8 mouse cellular contexts compared by ENCODE assay signal in genomic region chr10:75872915-75873542, GRCm38 (mm10). TPM values are rescaled to one million over a fixed set of nuclear protein-coding genes. Genes with fewer than 3 reads are reported as not detected.
DNase-seq lines count a peak whose midpoint lies in the region; ATAC-seq and TF ChIP-seq lines count a peak whose summit lies in the region.

No protein-coding gene starts in this region.

- H3K9ac ChIP-seq in hindbrain, embryonic 11.5 days (ENCODE audit: low read depth, low read length) = peak overlapping the region; percentile 59
- peak overlapping the region; percentile 32; the same call in 1 of the 2 replicates for H3K9ac ChIP-seq in lung, embryonic 14.5 days

- peak overlapping the region; percentile 50 for H3K4me2 ChIP-seq in hindbrain, embryonic 11.5 days (replicated peaks; ENCODE audit: low read depth, low read length)
- peak overlapping the region; percentile 61 for H3K4me2 ChIP-seq in lung, embryonic 14.5 days

- no peaks in the 10 kb centered on the region for H3K9me3 ChIP-seq in hindbrain, embryonic 11.5 days (ENCODE audit: control insufficient read depth, low read length)
- H3K9me3 ChIP-seq in lung, embryonic 14.5 days (ENCODE audit: low read depth, low read length) = no peaks in the 10 kb centered on the region

- TF ChIP-seq POLR2A in olfactory bulb, adult 2 months (IDR thresholded peaks at IDR 0.05; ENCODE audit: insufficient read depth, low read depth, low read length) = no peak; the same call in 1 of the 2 replicates

- WGBS in hindbrain, embryonic 11.5 days = 2% methylated on average over 11 of the region's 11 CpGs
- 2% methylated on average over 11 of the region's 11 CpGs for WGBS in lung, embryonic 14.5 days
- WGBS in olfactory bulb, adult 2 months = 1% methylated on average over 11 of the region's 11 CpGs

- H3K27me3 ChIP-seq in hindbrain, embryonic 11.5 days (ENCODE audit: control insufficient read depth, insufficient read depth, low read length) = no peaks in the 10 kb centered on the region
- no peaks in the 10 kb centered on the region for H3K27me3 ChIP-seq in lung, embryonic 14.5 days (ENCODE audit: insufficient read depth, low read length)

- H3K4me1 ChIP-seq in hindbrain, embryonic 11.5 days (replicated peaks; ENCODE audit: control insufficient read depth, insufficient read depth, low read length) = peaks cover 6% of the 10 kb centered on the region
- no peaks in the 10 kb centered on the region for H3K4me1 ChIP-seq in lung, embryonic 14.5 days (ENCODE audit: insufficient read depth)
- H3K4me1 ChIP-seq in olfactory bulb, adult 2 months (ENCODE audit: control insufficient read depth, insufficient read depth, low read length) = 0 out of 2 replicates have a peak, but pooled peaks cover 2% of the 10 kb centered on the region

- ATAC-seq in hindbrain, embryonic 11.5 days (ENCODE audit: low FRiP score) = peak; percentile 99
- peak; percentile 99 for ATAC-seq in lung, embryonic 14.5 days (ENCODE audit: insufficient read depth)

- TF ChIP-seq CTCF in lung, embryonic 14.5 days (IDR thresholded peaks at IDR 0.05; ENCODE audit: low read depth) = no peak
- TF ChIP-seq CTCF in olfactory bulb, adult 2 months (IDR thresholded peaks at IDR 0.05; ENCODE audit: insufficient read depth, low read depth, low read length) = no peak

- H3K4me3 ChIP-seq in hindbrain, embryonic 11.5 days (ENCODE audit: low read depth, low read length) = peak overlapping the region; percentile 4
- H3K4me3 ChIP-seq in lung, embryonic 14.5 days (ENCODE audit: low read depth, low read length) = peak overlapping the region; percentile 30
- H3K4me3 ChIP-seq in olfactory bulb, adult 2 months (ENCODE audit: insufficient read depth, low read depth, low read length) = peak overlapping the region; percentile 46

- no peaks in the 10 kb centered on the region for H3K36me3 ChIP-seq in hindbrain, embryonic 11.5 days (ENCODE audit: control insufficient read depth, insufficient read depth, low read length)
- no peaks in the 10 kb centered on the region for H3K36me3 ChIP-seq in lung, embryonic 14.5 days (ENCODE audit: insufficient read depth)

- peak; percentile 96 for DNase-seq in ZHBTc4 (ENCODE audit: low read depth, low spot score)
- DNase-seq in cerebellum, postnatal 10 days = peak; percentile 99 to 100
- DNase-seq in frontal cortex, adult 2 months (ENCODE audit: extremely low spot score in 1 of 2, low spot score in 1 of 2) = peak; percentile 69 to 88
- DNase-seq in hindbrain, embryonic 11.5 days (ENCODE audit: low spot score) = peak; percentile 89
- DNase-seq in layer of hippocampus, adult 9-11 months = peak; percentile 94
- DNase-seq in lung, embryonic 14.5 days = peak; percentile 96
- no peak for DNase-seq in T-cell, adult 2 months (ENCODE audit: low spot score)

- peak overlapping the region; percentile 86 for H3K27ac ChIP-seq in hindbrain, embryonic 11.5 days (ENCODE audit: low read depth, low read length)
- H3K27ac ChIP-seq in lung, embryonic 14.5 days (ENCODE audit: low read depth) = 0 out of 2 replicates have a peak overlapping the region, but pooled peaks have one; percentile 63
- peak overlapping the region; percentile 53 for H3K27ac ChIP-seq in olfactory bulb, adult 2 months (ENCODE audit: insufficient read depth, low read depth, low read length)

RNA-seq across cellular contexts. Expression of gene Mif, which starts 13.0 kb away (rescaled TPM):
- 1,072 and 1,398 TPM in 2 replicates for polyA plus RNA-seq in frontal cortex, adult 2 months (2012; rRNA removed)
- 1,947 and 1,962 TPM in 2 replicates for polyA plus RNA-seq in hindbrain, embryonic 11.5 days (2014; fragmentation: Nextera tagmentation; extraction: Ambion mirVana)
- 2,116 and 2,356 TPM in 2 replicates for polyA plus RNA-seq in lung, embryonic 14.5 days (2014; fragmentation: Nextera tagmentation; extraction: Ambion mirVana)
- polyA plus RNA-seq in olfactory bulb, adult 2 months (2012; ENCODE audit: insufficient read depth, insufficient read length, low replicate concordance, missing spikeins) = not detected in 2 replicates

RNA-seq across cellular contexts. Expression of gene Derl3, which starts 20.2 kb away (rescaled TPM):
- polyA plus RNA-seq in frontal cortex, adult 2 months (2012; rRNA removed) = 5.3 and 6.5 TPM in 2 replicates
- polyA plus RNA-seq in hindbrain, embryonic 11.5 days (2014; fragmentation: Nextera tagmentation; extraction: Ambion mirVana) = 2.9 and 3.3 TPM in 2 replicates
- polyA plus RNA-seq in lung, embryonic 14.5 days (2014; fragmentation: Nextera tagmentation; extraction: Ambion mirVana) = 1.9 and 2.0 TPM in 2 replicates
- not detected in 2 replicates for polyA plus RNA-seq in olfactory bulb, adult 2 months (2012; ENCODE audit: insufficient read depth, insufficient read length, low replicate concordance, missing spikeins)

RNA-seq across cellular contexts. Expression of gene Gstt2, which starts 35.8 kb away (rescaled TPM):
- 17.8 and 20.9 TPM in 2 replicates for polyA plus RNA-seq in frontal cortex, adult 2 months (2012; rRNA removed)
- polyA plus RNA-seq in hindbrain, embryonic 11.5 days (2014; fragmentation: Nextera tagmentation; extraction: Ambion mirVana) = 7.8 and 10.0 TPM in 2 replicates
- polyA plus RNA-seq in lung, embryonic 14.5 days (2014; fragmentation: Nextera tagmentation; extraction: Ambion mirVana) = 28.0 and 29.8 TPM in 2 replicates
- polyA plus RNA-seq in olfactory bulb, adult 2 months (2012; ENCODE audit: insufficient read depth, insufficient read length, low replicate concordance, missing spikeins) = not detected in 2 replicates

RNA-seq across cellular contexts. Expression of gene Smarcb1, which starts 48.4 kb away (rescaled TPM):
- polyA plus RNA-seq in frontal cortex, adult 2 months (2012; rRNA removed) = 82.1 and 89.4 TPM in 2 replicates
- polyA plus RNA-seq in hindbrain, embryonic 11.5 days (2014; fragmentation: Nextera tagmentation; extraction: Ambion mirVana) = 279 and 282 TPM in 2 replicates
- 199 and 219 TPM in 2 replicates for polyA plus RNA-seq in lung, embryonic 14.5 days (2014; fragmentation: Nextera tagmentation; extraction: Ambion mirVana)
- polyA plus RNA-seq in olfactory bulb, adult 2 months (2012; ENCODE audit: insufficient read depth, insufficient read length, low replicate concordance, missing spikeins) = not detected in 2 replicates

RNA-seq across cellular contexts. Expression of gene Gstt4, which starts 50.7 kb away (rescaled TPM):
- not detected in 2 replicates for polyA plus RNA-seq in frontal cortex, adult 2 months (2012; rRNA removed)
- not detected in 2 replicates for polyA plus RNA-seq in hindbrain, embryonic 11.5 days (2014; fragmentation: Nextera tagmentation; extraction: Ambion mirVana)
- not detected in 2 replicates for polyA plus RNA-seq in lung, embryonic 14.5 days (2014; fragmentation: Nextera tagmentation; extraction: Ambion mirVana)
- not detected in 2 replicates for polyA plus RNA-seq in olfactory bulb, adult 2 months (2012; ENCODE audit: insufficient read depth, insufficient read length, low replicate concordance, missing spikeins)

Comparison
In these comparisons a context has a peak if more than half of its experiments do, and no peak if none do; other contexts are left out.
1. RNA of gene Mif, which starts 13.0 kb away (polyA plus RNA-seq): 2,116 to 2,356 TPM in lung, embryonic 14.5 days, 1,947 to 1,962 TPM in hindbrain, embryonic 11.5 days and 1,072 to 1,398 TPM in frontal cortex, adult 2 months; not detected in olfactory bulb, adult 2 months; every median in the first group is over 1,000 times any median in the second.
2. Peak in every context shown above with its lines, with median percentiles within 50 percentile points of each other: H3K27ac ChIP-seq and H3K4me3 ChIP-seq.